Mouse (Mus musculus): ENCODE data around the gene Wdr63. TPM values are rescaled to one million over a fixed set of nuclear protein-coding genes. Genes with fewer than 3 reads are reported as not detected.

Gene Wdr63
- polyA plus RNA-seq, 1 experiment from 2014 or later = 0.21 TPM

DNA sequence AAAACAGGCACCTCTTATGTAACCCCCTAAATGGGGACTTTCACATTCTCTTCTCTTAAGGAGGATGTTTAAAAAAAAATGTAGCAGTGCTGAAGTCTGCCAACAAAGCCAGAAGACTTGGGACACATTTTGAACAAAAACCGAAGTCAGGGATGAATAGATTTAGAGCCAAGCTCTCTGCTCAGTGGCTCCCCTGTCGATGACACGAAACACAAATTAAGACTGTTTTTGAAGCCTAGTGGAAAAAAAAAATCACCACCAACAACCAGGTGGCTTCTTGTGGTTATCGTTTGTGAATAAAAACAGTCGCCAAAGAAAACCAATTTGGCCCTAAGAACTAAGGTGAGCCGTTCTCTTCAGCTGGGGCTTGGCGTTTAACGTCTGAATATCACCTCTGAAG is 44.4 kb upstream of the Wdr63 start:
- H3K9me3 ChIP-seq (replicated peaks; ENCODE audit: low read length) = no peaks in the 10 kb centered on the region
- ATAC-seq (replicated peaks; ENCODE audit: low FRiP score, low read depth) (no peak), DNase-seq (ENCODE audit: low spot score) (no peak)
- no peak for TF ChIP-seq CTCF (IDR thresholded peaks at IDR 0.05; ENCODE audit: low read depth)
- H3K4me2 ChIP-seq (ENCODE audit: low read length) = no peak overlapping the region
- H3K9ac ChIP-seq (ENCODE audit: low read depth, low read length) = no peak overlapping the region
- no peaks in the 10 kb centered on the region for H3K36me3 ChIP-seq (ENCODE audit: insufficient read depth, low read length)
- 83% methylated on average over 8 of the region's 8 CpGs for WGBS
- H3K27ac ChIP-seq = no peak overlapping the region
- no peak overlapping the region for H3K4me3 ChIP-seq (replicated peaks; ENCODE audit: low read depth, low read length)
- peaks cover 10% of the 10 kb centered on the region; the same call in 1 of the 2 replicates for H3K4me1 ChIP-seq (replicated peaks; ENCODE audit: insufficient read depth, low read length)
- H3K27me3 ChIP-seq (ENCODE audit: insufficient read depth, low read length) = 0 out of 2 replicates have a peak, but pooled peaks cover 3% of the 10 kb centered on the region

DNA sequence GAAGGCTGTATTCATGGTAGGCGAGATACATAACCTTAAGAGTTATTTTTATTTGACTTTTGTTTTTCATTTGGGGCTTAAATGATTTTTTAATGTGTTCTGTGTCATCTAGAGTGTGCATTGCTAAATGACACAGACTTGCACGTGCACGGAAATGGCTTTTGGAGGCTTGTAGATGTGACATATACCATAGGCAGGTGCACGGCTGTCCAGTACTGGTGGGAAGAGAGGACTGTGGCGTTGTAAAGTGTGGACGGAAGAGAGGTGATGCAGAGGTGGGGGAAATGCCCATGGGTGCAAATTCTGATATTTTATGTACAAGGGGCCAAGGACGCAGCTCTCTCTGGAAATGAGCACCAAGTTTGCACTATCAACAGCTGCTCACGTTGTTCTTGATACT is 43.8 kb upstream of the Wdr63 start:
- no peak for ATAC-seq (replicated peaks; ENCODE audit: low FRiP score, low read depth)
- no peak overlapping the region for H3K4me3 ChIP-seq (replicated peaks; ENCODE audit: low read depth, low read length)

DNA sequence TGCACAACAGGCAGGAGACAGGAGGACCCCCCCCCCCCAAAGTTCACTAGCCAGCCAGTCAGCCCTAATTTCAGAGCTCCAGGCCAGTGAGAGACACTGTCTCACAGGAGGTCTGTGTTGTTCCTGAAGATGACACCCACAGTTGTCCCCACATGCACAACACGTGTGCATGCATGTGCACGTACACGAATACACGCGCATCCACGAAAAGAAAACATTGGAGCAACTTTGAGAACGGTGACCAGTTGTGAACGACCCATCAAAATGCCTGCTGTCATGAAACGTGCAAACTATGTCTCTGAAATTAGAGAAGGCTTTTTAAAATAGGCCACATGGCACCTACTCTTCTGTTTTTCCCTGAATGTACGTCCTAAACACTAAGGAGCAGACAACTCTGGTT is 43.4 kb upstream of the Wdr63 start:
- H3K27ac ChIP-seq = no peak overlapping the region
- H3K4me2 ChIP-seq (ENCODE audit: low read length) = no peak overlapping the region
- TF ChIP-seq CTCF (IDR thresholded peaks at IDR 0.05; ENCODE audit: low read depth) = no peak
- no peaks in the 10 kb centered on the region for H3K36me3 ChIP-seq (ENCODE audit: insufficient read depth, low read length)
- no peaks in the 10 kb centered on the region for H3K9me3 ChIP-seq (replicated peaks; ENCODE audit: low read length)
- no peak for DNase-seq (ENCODE audit: low spot score)
- no peak for ATAC-seq (replicated peaks; ENCODE audit: low FRiP score, low read depth)
- peaks cover 10% of the 10 kb centered on the region; the same call in 1 of the 2 replicates for H3K4me1 ChIP-seq (replicated peaks; ENCODE audit: insufficient read depth, low read length)
- no peak overlapping the region for H3K4me3 ChIP-seq (replicated peaks; ENCODE audit: low read depth, low read length)
- H3K27me3 ChIP-seq (ENCODE audit: insufficient read depth, low read length) = 0 out of 2 replicates have a peak, but pooled peaks cover 3% of the 10 kb centered on the region
- no peak overlapping the region for H3K9ac ChIP-seq (ENCODE audit: low read depth, low read length)
- WGBS = 95% methylated on average over 10 of the region's 10 CpGs

More for the DNA sequence above, 43.8 kb upstream of the Wdr63 start:
- Histone ChIP-seq H3K9ac (ENCODE audit: low read depth, low read length) (no peak overlapping the region), H3K9me3 (replicated peaks; ENCODE audit: low read length) (no peaks in the 10 kb centered on the region), H3K4me1 (replicated peaks; ENCODE audit: insufficient read depth, low read length) (peaks cover 10% of the 10 kb centered on the region; the same call in 1 of the 2 replicates), H3K27me3 (ENCODE audit: insufficient read depth, low read length) (0 out of 2 replicates have a peak, but pooled peaks cover 3% of the 10 kb centered on the region), H3K36me3 (ENCODE audit: insufficient read depth, low read length) (no peaks in the 10 kb centered on the region), H3K4me2 (ENCODE audit: low read length) (no peak overlapping the region), H3K27ac (no peak overlapping the region)
- no peak for TF ChIP-seq CTCF (IDR thresholded peaks at IDR 0.05; ENCODE audit: low read depth)
- no peak for DNase-seq (ENCODE audit: low spot score)
- WGBS = 88% methylated on average over 8 of the region's 8 CpGs

DNA sequence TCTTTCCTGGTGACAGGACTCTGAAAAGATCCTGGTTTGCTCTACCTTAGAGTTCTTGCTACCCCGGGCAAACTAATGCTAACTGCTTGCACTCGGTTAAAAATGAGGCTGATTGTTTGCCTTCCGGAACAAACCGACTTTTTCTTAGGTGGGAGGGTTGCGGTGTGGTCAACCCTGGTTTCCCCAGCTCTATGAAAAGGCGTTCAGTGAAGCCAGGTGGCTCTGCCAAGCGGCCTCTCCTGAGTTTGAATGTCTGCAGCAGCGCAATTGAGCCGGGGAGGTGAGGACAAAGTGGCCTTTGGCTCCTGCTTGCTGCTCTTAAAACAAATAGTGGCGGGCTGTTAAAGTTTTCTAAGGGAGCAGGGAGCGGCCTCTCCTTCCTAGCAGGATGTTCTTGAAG is 42.6 kb upstream of the Wdr63 start:
- peaks cover 10% of the 10 kb centered on the region; the same call in 1 of the 2 replicates for H3K4me1 ChIP-seq (replicated peaks; ENCODE audit: insufficient read depth, low read length)
- H3K9me3 ChIP-seq (replicated peaks; ENCODE audit: low read length) = no peaks in the 10 kb centered on the region
- H3K27me3 ChIP-seq (ENCODE audit: insufficient read depth, low read length) = 0 out of 2 replicates have a peak, but pooled peaks cover 3% of the 10 kb centered on the region
- H3K36me3 ChIP-seq (ENCODE audit: insufficient read depth, low read length) = no peaks in the 10 kb centered on the region
- peak overlapping the region; percentile 93 for H3K4me2 ChIP-seq (ENCODE audit: low read length)
- DNase-seq (ENCODE audit: low spot score) (peak; percentile 51), ATAC-seq (replicated peaks; ENCODE audit: low FRiP score, low read depth) (no peak)
- peak overlapping the region; percentile 45; the same call in 1 of the 2 replicates for H3K4me3 ChIP-seq (replicated peaks; ENCODE audit: low read depth, low read length)
- WGBS = 4% methylated on average over 11 of the region's 11 CpGs
- H3K27ac ChIP-seq = no peak overlapping the region
- TF ChIP-seq CTCF (IDR thresholded peaks at IDR 0.05; ENCODE audit: low read depth) = no peak
- H3K9ac ChIP-seq (ENCODE audit: low read depth, low read length) = no peak overlapping the region

DNA sequence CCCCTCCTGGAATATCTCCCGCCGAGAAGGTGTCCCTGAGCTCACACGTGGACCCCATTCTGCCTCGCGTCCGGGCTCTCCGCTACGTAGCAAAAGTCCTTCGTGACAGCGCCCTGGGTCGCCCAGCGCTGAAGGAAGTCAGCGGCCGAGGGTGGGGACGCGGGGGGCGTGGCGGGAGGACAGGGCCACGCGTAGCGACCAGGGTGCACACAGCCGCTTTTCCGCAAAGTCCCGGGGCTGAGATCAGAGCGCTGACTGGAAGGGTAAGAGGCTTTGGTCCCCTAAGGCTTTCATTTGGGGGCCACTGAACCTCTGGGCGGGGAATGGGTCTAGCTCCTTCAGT is 42.1 kb upstream of the Wdr63 start:
- Histone ChIP-seq H3K36me3 (ENCODE audit: insufficient read depth, low read length) (no peaks in the 10 kb centered on the region), H3K4me1 (replicated peaks; ENCODE audit: insufficient read depth, low read length) (peaks cover 10% of the 10 kb centered on the region; the same call in 1 of the 2 replicates), H3K4me2 (ENCODE audit: low read length) (peak overlapping the region; percentile 93), H3K9me3 (replicated peaks; ENCODE audit: low read length) (no peaks in the 10 kb centered on the region), H3K27ac (no peak overlapping the region), H3K4me3 (replicated peaks; ENCODE audit: low read depth, low read length) (peak overlapping the region; percentile 45), H3K9ac (ENCODE audit: low read depth, low read length) (peak overlapping the region; percentile 42), H3K27me3 (ENCODE audit: insufficient read depth, low read length) (0 out of 2 replicates have a peak, but pooled peaks cover 3% of the 10 kb centered on the region)
- ATAC-seq (replicated peaks; ENCODE audit: low FRiP score, low read depth) = peak; percentile 64
- under 1% methylated on average over 26 of the region's 26 CpGs for WGBS
- DNase-seq (ENCODE audit: low spot score) = peak; percentile 46
- TF ChIP-seq CTCF (IDR thresholded peaks at IDR 0.05; ENCODE audit: low read depth) = no peak

DNA sequence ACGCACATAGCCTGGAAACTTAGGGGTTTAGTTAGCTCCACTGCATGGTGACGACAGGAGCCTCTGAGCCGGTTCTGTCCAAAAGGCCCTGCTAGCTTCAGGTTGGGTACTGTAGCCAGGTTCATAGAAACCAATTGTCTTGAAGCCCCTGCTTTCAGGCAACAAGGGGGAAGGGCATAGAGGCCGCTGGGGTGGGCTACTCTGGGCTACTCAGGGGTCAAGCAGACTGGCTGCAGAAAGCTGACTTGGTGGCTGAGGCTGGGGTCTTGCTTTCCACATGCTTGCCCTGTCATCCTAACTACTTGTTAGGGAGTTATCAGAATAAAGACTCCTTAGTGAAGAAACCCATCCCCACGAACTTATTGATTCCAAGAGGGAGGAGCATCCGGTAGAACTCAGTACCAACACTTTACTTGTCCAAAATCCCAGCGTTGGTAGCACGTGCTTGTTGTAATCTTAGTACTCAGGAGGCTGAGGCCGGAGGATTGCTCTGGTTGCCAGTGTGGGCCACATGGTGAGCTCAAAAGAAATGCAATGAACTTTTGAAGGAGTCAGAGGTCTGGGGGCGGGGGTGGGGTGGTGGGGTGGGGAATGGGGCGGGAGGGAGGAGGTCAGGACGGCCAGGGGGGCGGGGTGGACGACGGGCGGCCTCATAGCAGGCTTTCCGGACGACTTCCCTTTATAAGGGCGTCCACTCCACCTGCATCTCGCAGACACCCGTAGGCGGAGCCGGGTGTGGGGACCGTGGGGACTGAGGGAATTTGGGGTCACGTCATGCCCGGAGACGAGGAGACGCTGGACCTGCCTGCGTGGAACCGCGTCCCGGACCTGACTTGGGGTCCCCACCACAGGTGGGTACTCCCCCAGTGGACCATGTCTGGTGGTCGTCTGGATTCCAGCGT is 41.5 kb upstream of the Wdr63 start, which contains the start of gene Mcoln2:
Mcoln2 (plus strand) TSS at position 678 of the 902 bp plus-strand sequence.
- Histone ChIP-seq H3K4me3 (replicated peaks; ENCODE audit: low read depth, low read length) (peak within 1 kb of the TSS; percentile 45), H3K9me3 (replicated peaks; ENCODE audit: low read length) (no peaks in the 10 kb centered on the region), H3K4me2 (ENCODE audit: low read length) (peak within 1 kb of the TSS; percentile 93), H3K4me1 (replicated peaks; ENCODE audit: insufficient read depth, low read length) (peaks cover 10% of the 10 kb centered on the region; the same call in 1 of the 2 replicates), H3K36me3 (ENCODE audit: insufficient read depth, low read length) (no peaks in the 10 kb centered on the region), H3K27me3 (ENCODE audit: insufficient read depth, low read length) (0 out of 2 replicates have a peak, but pooled peaks cover 3% of the 10 kb centered on the region), H3K27ac (no peak within 1 kb of the TSS), H3K9ac (ENCODE audit: low read depth, low read length) (peak within 1 kb of the TSS; percentile 42)
- TF ChIP-seq CTCF (IDR thresholded peaks at IDR 0.05; ENCODE audit: low read depth) = no peak
- 13% methylated on average over 34 of the region's 34 CpGs for WGBS
- ATAC-seq (replicated peaks; ENCODE audit: low FRiP score, low read depth) (peak; percentile 19; the same call in 1 of the 2 replicates), DNase-seq (ENCODE audit: low spot score) (no peak)
